Mouse (Mus musculus) bone marrow macrophage, adult 2 months (primary cell): ENCODE measurements around the gene Slc6a21. TPM values are rescaled to one million over a fixed set of nuclear protein-coding genes. Genes with fewer than 3 reads are reported as not detected.

ENCODE experiments used
- H3K27ac ChIP-seq: 2 replicates; pipeline ENCODE4 v1.5.1; 2012; ENCODE audit warnings: low read depth, low read length; ENCODE audit not compliant: insufficient read depth
- H3K4me1 ChIP-seq: 2 replicates; pipeline ENCODE4 v1.6.1; 2012; ENCODE audit warnings: low read length; ENCODE audit not compliant: control insufficient read depth, insufficient read depth
- H3K4me3 ChIP-seq: 2 replicates; pipeline ENCODE4 v1.5.1; 2012; ENCODE audit warnings: mild to moderate bottlenecking, low read length, moderate library complexity; ENCODE audit not compliant: insufficient read depth
- CTCF ChIP-seq: IDR thresholded peaks from 2 replicates; pipeline ENCODE4 v1.5.1; 2012; ENCODE audit warnings: low read depth, mild to moderate bottlenecking, low read length, moderate library complexity
- POLR2A ChIP-seq: IDR thresholded peaks from 2 replicates; pipeline ENCODE4 v1.6.1; 2012; ENCODE audit warnings: mild to moderate bottlenecking, low read depth, low read length, borderline replicate concordance
- polyA plus RNA-seq: library from polyadenylated mRNA; stranded (reverse); fragments of >200 nt; gene quantifications from 2 replicates; pipeline ENCODE4 v1.2.4, GENCODE M21; 2012; ENCODE audit not compliant: missing spikeins, insufficient read depth, insufficient read length

Slc6a21 gene
- not detected in 2 replicates for polyA plus RNA-seq

DNA sequence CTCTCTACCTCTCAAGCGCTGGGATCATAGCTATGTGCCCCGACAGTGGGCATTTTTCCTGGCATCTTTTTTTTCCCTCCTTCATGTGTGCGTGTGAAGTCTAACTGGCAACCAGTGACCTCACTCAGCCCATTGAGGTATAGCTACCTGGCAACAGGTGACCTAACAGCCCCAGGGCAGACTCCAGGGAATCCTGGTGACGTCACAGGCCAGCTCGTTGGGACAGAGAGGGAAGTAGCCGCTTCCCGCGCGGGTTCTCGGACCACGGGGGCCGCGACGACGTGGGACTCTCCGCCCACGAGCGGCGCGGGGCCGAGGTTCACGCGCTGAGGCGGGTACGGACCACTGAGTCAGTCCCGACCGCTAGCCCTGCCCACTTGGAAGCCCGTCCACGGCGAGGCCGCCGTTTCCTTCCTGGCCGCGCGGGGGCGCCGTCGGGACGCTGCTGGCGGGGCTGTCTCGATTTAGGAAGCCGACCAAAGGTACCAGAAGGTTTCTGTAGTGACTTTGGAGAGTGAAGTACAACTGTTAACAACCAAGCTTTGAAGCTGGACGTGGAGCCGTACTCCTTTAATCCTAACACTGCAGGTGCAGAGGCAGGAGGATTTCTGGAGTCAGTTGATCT is at the start of gene Slc6a21:
Gene Slc6a21 (plus strand): TSS at position 378 of the 625 bp plus-strand sequence.
- H3K27ac ChIP-seq: no peak within 1 kb of the TSS
- TF ChIP-seq POLR2A (no peak), CTCF (peak; percentile 49; the same call in 1 of the 2 replicates)
- peak within 1 kb of the TSS; percentile 63 for H3K4me3 ChIP-seq
- peaks cover 7% of the 10 kb centered on the region for H3K4me1 ChIP-seq

DNA sequence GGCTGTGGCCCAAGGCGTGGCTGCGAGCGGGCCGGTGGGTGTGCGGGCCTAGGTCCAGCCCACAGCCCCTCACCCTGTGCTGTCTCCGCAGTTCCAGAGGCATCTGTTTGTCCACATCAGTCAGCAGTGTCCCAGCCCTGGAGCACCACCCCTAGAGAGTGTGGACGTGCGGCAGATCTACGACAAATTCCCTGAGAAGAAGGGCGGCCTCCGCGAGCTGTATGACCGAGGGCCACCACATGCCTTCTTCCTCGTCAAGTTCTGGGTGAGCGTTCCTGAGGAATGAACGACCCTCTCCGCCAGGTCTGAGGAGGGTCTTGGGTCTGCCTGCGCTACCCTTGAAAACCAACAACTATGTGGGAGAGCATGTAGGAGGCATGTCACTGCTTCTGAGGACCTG is 48.8 kb upstream of the Slc6a21 start:
- TF ChIP-seq POLR2A: no peak
- H3K4me3 ChIP-seq: no peak overlapping the region
- H3K27ac ChIP-seq: no peak overlapping the region
- H3K4me1 ChIP-seq: no peaks in the 10 kb centered on the region

DNA sequence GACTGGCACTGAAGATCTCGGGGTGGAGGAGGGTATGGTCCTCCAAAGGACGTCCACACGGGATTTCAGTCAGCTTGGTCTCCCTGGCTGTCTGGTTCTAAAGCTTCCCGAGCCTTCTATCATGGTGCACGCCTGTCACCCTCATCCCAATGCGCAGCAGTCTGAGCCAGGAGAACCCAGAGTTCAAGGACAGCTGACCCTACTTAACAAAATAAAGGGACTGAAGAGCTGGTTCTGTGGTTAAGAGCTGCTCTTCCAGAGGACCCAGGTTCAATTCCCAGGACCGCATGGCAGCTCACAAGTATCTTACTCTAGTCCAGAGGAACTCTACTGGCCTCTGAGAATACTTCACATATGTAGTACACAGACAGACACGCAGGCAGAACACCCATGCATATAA is 48.3 kb upstream of the Slc6a21 start:
- Histone ChIP-seq H3K4me1 (no peaks in the 10 kb centered on the region), H3K4me3 (no peak overlapping the region), H3K27ac (no peak overlapping the region)
- TF ChIP-seq CTCF (no peak), POLR2A (no peak)

DNA sequence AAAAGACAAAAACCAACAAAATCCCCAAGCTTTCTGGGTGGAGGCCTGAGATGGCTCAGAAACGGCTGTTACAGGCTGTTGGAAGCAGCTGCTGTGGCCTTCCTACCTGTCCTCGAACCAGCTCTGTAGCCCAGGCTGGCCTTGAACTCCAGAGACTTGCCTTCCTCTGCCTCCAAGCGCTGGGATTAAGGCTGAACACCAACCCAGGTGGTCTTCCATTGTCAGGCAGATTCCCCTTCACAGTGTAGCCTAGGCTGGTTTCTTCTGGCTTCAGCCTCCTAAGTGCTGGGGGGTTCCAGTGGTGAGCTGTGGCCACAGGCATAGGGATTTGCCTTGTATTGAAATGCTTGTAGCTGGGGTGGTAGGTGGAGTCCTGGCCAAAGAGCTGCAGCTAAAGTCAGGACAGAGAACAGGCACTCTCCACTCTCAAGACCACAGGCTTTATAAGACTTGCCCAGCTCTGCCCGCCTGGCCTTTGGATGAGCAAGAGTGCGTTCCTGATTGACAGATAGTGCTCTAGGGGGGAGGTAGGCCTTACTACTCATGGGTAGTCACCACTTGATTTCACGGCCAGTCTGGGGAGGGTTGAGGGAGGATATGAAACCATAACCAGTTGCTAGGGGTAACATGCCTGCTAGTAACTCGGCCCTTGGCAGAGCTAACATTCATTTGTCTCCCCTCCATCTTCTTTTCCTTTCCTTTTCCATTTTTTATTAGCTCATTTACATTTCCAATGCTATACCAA is 47.7 kb upstream of the Slc6a21 start:
- Histone ChIP-seq H3K27ac (no peak overlapping the region), H3K4me1 (no peaks in the 10 kb centered on the region), H3K4me3 (no peak overlapping the region)
- TF ChIP-seq POLR2A (no peak), CTCF (no peak)

DNA sequence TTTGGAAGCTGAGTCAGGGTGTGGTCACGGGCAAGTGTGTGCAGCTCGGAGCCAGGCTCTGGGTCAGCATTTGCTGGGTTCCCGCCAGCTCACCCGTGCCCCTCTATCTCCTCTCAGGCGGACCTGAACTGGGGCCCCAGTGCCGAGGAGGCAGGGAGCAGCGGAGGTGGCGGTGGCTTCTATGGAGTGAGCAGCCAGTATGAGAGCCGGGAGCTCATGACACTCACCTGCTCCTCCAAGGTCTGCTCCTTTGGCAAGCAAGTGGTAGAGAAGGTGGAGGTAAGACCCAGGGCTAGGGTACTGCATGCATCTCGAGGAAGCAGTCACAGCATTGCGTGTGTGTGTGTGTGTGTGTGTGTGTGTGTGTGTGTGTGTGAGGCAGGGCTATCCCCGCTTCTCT is 46.1 kb upstream of the Slc6a21 start:
- Histone ChIP-seq H3K27ac (no peak overlapping the region), H3K4me3 (no peak overlapping the region), H3K4me1 (no peaks in the 10 kb centered on the region)
- TF ChIP-seq POLR2A (no peak), CTCF (no peak)

DNA sequence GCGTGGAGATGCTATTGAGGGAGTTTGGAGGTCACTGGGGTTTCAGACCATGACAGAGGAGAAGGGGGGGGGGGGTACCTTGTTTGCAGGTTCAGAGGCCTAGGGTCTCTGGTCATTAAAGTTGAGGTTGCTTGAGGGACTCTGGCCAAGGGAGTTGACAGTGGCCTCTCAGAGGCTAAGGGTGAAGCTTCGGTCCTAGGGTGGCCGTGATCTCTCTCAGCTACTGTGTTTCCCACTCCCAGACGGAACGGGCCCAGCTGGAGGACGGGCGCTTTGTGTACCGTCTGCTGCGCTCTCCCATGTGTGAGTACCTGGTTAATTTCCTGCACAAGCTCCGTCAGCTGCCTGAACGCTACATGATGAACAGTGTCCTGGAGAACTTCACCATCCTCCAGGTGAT is 45.4 kb upstream of the Slc6a21 start:
- TF ChIP-seq POLR2A (no peak), CTCF (no peak)
- Histone ChIP-seq H3K4me1 (peaks cover under 1% of the 10 kb centered on the region; the same call in 1 of the 2 replicates), H3K4me3 (no peak overlapping the region), H3K27ac (no peak overlapping the region)

DNA sequence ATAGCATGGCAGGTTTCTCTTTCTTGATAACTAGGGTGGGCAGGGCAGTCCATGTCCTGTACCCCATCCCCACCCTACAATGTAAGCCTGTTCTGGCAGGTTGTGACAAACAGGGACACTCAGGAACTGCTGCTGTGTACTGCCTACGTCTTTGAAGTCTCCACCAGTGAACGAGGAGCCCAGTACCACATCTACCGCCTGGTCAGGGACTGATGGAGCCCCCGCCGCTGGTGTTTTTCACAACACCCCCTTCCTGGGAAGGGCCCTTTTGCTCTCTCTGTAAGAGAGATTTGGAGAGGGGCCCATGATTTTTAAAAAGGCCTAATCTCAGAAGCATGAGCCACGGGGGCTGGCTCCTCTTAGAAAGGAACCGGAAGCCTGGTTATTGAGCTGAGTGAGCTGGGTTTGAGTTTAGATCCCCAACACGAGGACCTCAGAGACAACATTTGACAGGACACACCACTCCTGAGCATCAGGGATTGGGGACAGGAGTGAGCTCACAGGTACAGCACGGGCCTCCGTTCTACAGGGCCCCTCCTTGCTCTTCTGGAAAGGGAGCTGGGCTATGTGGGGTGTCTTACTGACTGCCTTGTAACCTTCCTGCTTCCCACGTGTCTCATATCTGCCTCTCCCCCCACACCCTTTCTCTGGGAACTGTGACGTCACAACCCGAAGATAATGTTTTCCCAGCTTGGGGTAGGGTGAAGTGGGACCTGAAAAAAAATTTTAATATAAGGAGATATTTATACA is 44.4 kb upstream of the Slc6a21 start:
- TF ChIP-seq CTCF (no peak), POLR2A (no peak)
- Histone ChIP-seq H3K27ac (no peak overlapping the region), H3K4me1 (peaks cover 7% of the 10 kb centered on the region), H3K4me3 (no peak overlapping the region)

DNA sequence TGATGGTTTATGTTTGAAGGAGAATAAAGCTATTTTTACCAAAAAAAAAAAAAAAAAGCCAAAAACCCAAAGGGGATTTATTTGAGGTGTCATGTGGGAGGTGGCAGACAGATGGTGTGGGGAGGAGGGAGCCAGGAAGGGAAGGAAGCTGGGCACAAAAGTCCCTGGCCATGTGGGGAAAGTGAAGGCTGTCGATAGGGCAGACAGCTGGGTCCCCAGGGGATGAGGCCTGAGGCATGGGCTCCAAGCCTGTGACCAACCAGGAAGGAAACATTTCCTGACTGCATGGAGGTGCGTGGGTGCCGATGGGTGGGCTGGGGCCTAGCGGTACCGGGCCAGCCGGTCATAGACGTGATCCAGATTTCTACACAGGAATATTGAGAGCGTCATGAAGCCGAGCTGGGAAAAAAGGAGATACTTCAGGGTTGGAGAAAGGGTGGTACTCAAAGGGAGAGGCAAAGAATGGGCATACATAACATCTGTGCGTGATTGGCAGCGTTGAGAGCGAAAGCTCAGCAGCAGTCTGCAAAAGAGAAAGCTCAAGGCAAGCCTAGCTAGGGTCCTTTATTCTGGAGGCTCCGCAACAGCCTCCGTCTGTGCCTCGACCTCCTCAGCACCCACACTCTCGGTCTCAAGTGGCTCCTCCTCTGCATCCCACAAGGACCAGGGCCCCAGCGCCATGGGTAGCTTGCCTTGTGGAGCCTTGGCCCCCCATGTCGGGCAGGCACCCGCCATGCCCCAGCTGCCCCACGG is 43.6 kb upstream of the Slc6a21 start:
- peaks cover 10% of the 10 kb centered on the region for H3K4me1 ChIP-seq
- no peak overlapping the region for H3K4me3 ChIP-seq
- H3K27ac ChIP-seq: no peak overlapping the region
- TF ChIP-seq CTCF (no peak), POLR2A (no peak)

DNA sequence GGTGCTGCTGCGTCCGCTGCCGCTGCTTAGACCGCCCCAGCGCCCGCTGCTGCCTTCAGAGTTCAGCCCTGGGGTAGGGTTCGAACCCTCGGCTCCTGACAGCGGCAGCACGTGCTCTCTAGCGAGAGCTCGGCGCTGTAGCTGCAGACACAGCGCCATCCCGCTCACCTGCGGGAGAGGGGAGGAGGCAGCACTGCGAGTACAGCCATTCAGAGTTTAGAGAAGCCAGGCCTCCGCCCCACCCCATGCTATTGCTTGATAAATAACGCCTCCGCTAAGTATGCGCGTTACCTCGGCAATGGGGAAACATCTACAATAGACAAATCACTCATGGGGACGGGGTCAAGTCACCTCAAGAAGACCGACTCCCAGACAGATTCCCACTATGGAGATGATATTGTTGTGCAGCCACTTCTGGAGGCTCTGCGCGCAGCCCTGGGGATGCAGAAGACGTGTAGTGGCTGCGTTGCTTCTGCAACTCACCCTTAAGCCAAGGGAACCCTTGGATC is 42.9 kb upstream of the Slc6a21 start:
- TF ChIP-seq POLR2A (no peak), CTCF (no peak)
- peaks cover 13% of the 10 kb centered on the region for H3K4me1 ChIP-seq
- no peak overlapping the region for H3K27ac ChIP-seq
- no peak overlapping the region for H3K4me3 ChIP-seq
